Mouse (Mus musculus) forelimb bud, embryonic 11.5 days (tissue): ENCODE results near the gene Olfr622.

ENCODE experiments used
- DNase-seq: peaks from one replicate; pipeline ENCODE4 v3.0.0-alpha.2; 2012; ENCODE audit warnings: low read depth, low spot score

Olfr622 gene

GRCm38 (mm10) chr7:103642602-103643001 lies at the start of gene Olfr622:
Gene Olfr622, minus strand, starts transcription at chr7:103642702.
- DNase-seq: no peak

GRCm38 (mm10) chr7:103682420-103682819 lies 39.9 kb upstream of the Olfr622 start, which contains the start of gene Olfr625-ps1:
Gene Olfr625-ps1, plus strand, starts transcription at chr7:103682720.
- no peak for DNase-seq

GRCm38 (mm10) chr7:103671091-103671490 lies 28.6 kb upstream of the Olfr622 start, which contains the start of gene Olfr624:
Gene Olfr624, minus strand, starts transcription at chr7:103671191.
- no peak for DNase-seq

GRCm38 (mm10) chr7:103663598-103663997 lies 21.1 kb upstream of the Olfr622 start, which contains the start of gene Olfr623:
Gene Olfr623, minus strand, starts transcription at chr7:103663698.
- no peak for DNase-seq

GRCm38 (mm10) chr7:103644070-103644469 lies 1.6 kb upstream of the Olfr622 start:
- no peak for DNase-seq

GRCm38 (mm10) chr7:103636795-103637194 lies 5.7 kb downstream of the Olfr622 start:
- DNase-seq: no peak

- no peak for DNase-seq
Observed at GRCm38 (mm10) chr7:103612434-103612833, 30.1 kb downstream of the Olfr622 start, which contains the start of gene Olfr620. Gene Olfr620, minus strand, starts transcription at chr7:103612534.

- no peak for DNase-seq
Observed at GRCm38 (mm10) chr7:103607425-103607824, 35.1 kb downstream of the Olfr622 start.

- no peak for DNase-seq
Observed at GRCm38 (mm10) chr7:103600275-103600674, 42.2 kb downstream of the Olfr622 start, which contains the start of gene Olfr619. Gene Olfr619, plus strand, starts transcription at chr7:103600575.

GRCm38 (mm10) chr7:103589803-103590202 lies 52.7 kb downstream of the Olfr622 start, which contains the start of gene Olfr618:
Gene Olfr618, plus strand, starts transcription at chr7:103590103.
- DNase-seq: no peak
